Mouse (Mus musculus): ENCODE results near the gene Olfr1252. TPM values are rescaled to one million over a fixed set of nuclear protein-coding genes. Genes with fewer than 3 reads are reported as not detected.

Olfr1252 gene
- polyA plus RNA-seq (2017; shearing (Covaris generic)) = not detected

DNA sequence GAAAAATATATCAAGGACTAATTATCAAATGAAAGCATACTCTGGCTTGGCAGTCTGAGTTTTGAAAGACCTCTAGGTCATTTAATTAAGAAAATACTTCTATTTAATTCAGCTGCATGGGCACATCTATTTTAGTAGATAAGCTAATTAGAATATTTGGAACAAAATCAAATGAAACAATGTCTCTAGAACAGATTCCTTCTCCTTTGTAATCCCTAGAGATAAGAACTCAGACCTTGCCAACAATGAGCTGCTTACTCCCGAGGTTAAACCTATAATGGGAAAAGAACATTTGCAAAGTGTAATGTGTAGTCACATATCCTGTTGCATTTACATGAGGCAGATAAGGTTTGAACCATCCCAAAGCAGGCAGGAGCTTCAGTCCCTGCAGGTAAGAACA is at the start of gene Olfr1252:
Gene Olfr1252, minus strand, starts transcription at position 101 of the 400 bp plus-strand sequence.
- ATAC-seq = no peak

DNA sequence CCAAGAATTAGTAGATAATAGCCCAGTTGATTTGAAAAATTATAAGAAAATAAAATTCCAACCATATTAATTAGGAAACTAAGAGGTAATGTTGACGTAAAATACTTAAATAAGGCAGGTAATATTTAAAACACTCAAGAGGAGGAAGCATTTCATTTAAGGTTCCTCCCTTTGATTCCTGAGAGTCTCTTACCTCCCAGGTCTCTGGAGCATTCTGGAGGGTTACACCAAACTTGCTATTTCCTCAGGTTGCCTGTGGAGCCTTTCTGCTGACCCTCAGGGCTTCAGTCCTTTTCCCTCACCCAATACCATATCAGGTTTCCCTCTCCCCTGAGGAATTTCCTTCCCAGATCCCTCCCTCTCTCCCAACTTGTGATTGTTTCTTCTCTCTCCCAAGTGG is 32.2 kb upstream of the Olfr1252 start, which contains the start of gene Olfr1253:
Gene Olfr1253, minus strand, starts transcription at position 101 of the 400 bp plus-strand sequence.
- ATAC-seq = no peak

DNA sequence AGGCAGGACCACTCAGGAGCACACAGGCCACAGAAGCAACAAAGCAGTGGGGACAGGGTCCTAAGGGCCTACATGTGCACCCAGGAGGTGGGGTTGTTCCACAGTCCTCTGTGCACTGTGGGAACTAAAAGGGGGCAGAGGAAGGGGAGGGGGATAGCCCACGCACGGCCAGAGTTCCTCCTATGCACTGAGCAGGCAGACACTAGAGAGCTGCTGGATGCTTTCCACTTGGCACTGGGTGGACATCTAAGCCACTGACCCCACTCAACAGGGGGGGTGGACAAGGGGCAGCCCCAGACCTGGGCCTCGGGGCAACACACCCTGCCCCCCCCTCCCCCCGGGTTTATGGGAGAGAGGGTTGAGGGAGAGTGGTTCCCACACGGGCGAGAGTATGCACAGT is 32.8 kb downstream of the Olfr1252 start:
- ATAC-seq = no peak

DNA sequence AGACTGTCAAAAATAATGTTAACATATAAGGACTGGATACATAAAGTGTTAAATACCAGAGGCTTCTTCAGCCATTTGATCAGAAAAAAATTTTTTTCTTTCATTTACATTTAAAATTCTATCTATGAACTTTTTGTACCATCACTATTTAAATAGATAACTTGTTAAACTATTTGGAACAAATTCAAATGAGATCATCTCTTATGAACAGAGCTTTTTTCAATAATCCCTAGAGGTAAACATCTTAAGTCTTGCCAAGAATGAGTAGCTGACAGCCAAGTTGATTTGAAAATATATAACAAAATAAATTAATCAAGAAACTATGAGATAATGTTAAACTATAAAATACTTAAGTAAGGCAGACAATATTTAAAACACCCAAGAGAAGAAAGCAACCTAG is 53.0 kb downstream of the Olfr1252 start, which contains the start of gene Olfr1251:
Gene Olfr1251, minus strand, starts transcription at position 101 of the 400 bp plus-strand sequence.
- no peak for ATAC-seq

Other genes with a start within 250 kb of the Olfr1252 start
- gene Olfr1241, start 237.9 kb downstream of the Olfr1252 start, polyA plus RNA-seq (2017; shearing (Covaris generic)) = not detected
- gene Olfr1242, start 226.7 kb downstream of the Olfr1252 start, polyA plus RNA-seq (2017; shearing (Covaris generic)) = not detected
- gene Olfr1243, start 193.5 kb downstream of the Olfr1252 start, polyA plus RNA-seq (2017; shearing (Covaris generic)) = not detected
- gene Olfr1245, start 146.6 kb downstream of the Olfr1252 start, polyA plus RNA-seq (2017; shearing (Covaris generic)) = not detected
- not detected for gene Olfr1246, start 131.9 kb downstream of the Olfr1252 start, polyA plus RNA-seq (2017; shearing (Covaris generic))
- gene Olfr1247, start 110.9 kb downstream of the Olfr1252 start, polyA plus RNA-seq (2017; shearing (Covaris generic)) = under 1 TPM in 1 of 3 experiments, not detected in 2; 0.07 TPM
- not detected for gene Olfr1248, start 106.8 kb downstream of the Olfr1252 start, polyA plus RNA-seq (2017; shearing (Covaris generic))
- not detected for gene Olfr1249, start 90.0 kb downstream of the Olfr1252 start, polyA plus RNA-seq (2017; shearing (Covaris generic))
- gene Olfr1250, start 63.5 kb downstream of the Olfr1252 start, polyA plus RNA-seq (2017; shearing (Covaris generic)) = not detected
- not detected for gene Olfr1251, start 53.1 kb downstream of the Olfr1252 start, polyA plus RNA-seq (2017; shearing (Covaris generic))
- not detected for gene Olfr1253, start 32.1 kb upstream of the Olfr1252 start, polyA plus RNA-seq (2017; shearing (Covaris generic))
- gene Olfr1254, start 68.6 kb upstream of the Olfr1252 start, polyA plus RNA-seq (2017; shearing (Covaris generic)) = not detected
- not detected for gene Olfr1255, start 87.0 kb upstream of the Olfr1252 start, polyA plus RNA-seq (2017; shearing (Covaris generic))
- not detected for gene Olfr1256, start 116.5 kb upstream of the Olfr1252 start, polyA plus RNA-seq (2017; shearing (Covaris generic))
- gene Olfr48, start 123.2 kb upstream of the Olfr1252 start, polyA plus RNA-seq (2017; shearing (Covaris generic)) = not detected
- not detected for gene Olfr1257, start 153.4 kb upstream of the Olfr1252 start, polyA plus RNA-seq (2017; shearing (Covaris generic))
- gene Olfr1258, start 202.3 kb upstream of the Olfr1252 start, polyA plus RNA-seq (2017; shearing (Covaris generic)) = not detected
- not detected for gene Olfr1259, start 223.7 kb upstream of the Olfr1252 start, polyA plus RNA-seq (2017; shearing (Covaris generic))
- not detected for gene Olfr1260, start 249.3 kb upstream of the Olfr1252 start, polyA plus RNA-seq (2017; shearing (Covaris generic))

Data from inflammation-experienced regulatory T-cells, adult 6 months (primary cell).